Mouse (Mus musculus): Measurements from ENCODE around the gene Prep.

- TF ChIP-seq CTCF (IDR thresholded peaks at IDR 0.05; ENCODE audit: control insufficient read depth, insufficient read depth, insufficient replicate concordance, low read depth, low read length), result no peak
- TF ChIP-seq POLR2A (IDR thresholded peaks at IDR 0.05; ENCODE audit: control insufficient read depth, low read depth, low read length), result no peak
These were observed 47.6 kb upstream of the Prep start for GRCm38 (mm10) chr10:45019418-45019817.

Data from testis, adult 2 months (tissue).